Mouse (Mus musculus) T-helper 1 cell (primary cell): ENCODE results near the gene Cuta.

Experiments used
- in situ Hi-C: fragments of 300-600 bp; cut with MboI, MseI; formaldehyde crosslinking; loops from one replicate; pipeline ENCODE4 v1.15.1; 2025; ENCODE audit warnings: high pct_unique_total_duplicates

The Cuta gene

GRCm38 (mm10) chr17:26956309-26956708 is 16.9 kb upstream of the Cuta start:
- in situ Hi-C loops, result no loop called here

- in situ Hi-C loops, result no loop called here
These were observed 14.4 kb upstream of the Cuta start for GRCm38 (mm10) chr17:26953726-26954125.

GRCm38 (mm10) chr17:26953201-26953600 is 13.8 kb upstream of the Cuta start:
- in situ Hi-C loops, result no loop called here

GRCm38 (mm10) chr17:26951952-26952877 is 12.8 kb upstream of the Cuta start:
- in situ Hi-C loops, result no loop called here

- in situ Hi-C loops, result no loop called here
These were observed 12.0 kb upstream of the Cuta start for GRCm38 (mm10) chr17:26951406-26951805.

- in situ Hi-C loops, result no loop called here
These were observed 11.4 kb upstream of the Cuta start for GRCm38 (mm10) chr17:26950560-26951288.

- in situ Hi-C loops, result loop anchor here (10.0 kb wide), 1 partner anchor 1765 kb away; the partner anchor contains the start of genes BC003965 and Unkl
These were observed 10.5 kb upstream of the Cuta start for GRCm38 (mm10) chr17:26949866-26950265.

- in situ Hi-C loops, result loop anchor here (10.0 kb wide), 1 partner anchor 1764 kb away; the partner anchor contains the start of genes BC003965 and Unkl
These were observed 9.7 kb upstream of the Cuta start for GRCm38 (mm10) chr17:26949051-26949577.

- in situ Hi-C loops, result loop anchor here (10.0 kb wide), 1 partner anchor 1764 kb away; the partner anchor contains the start of genes BC003965 and Unkl
These were observed 9.1 kb upstream of the Cuta start for GRCm38 (mm10) chr17:26948316-26949050.

- in situ Hi-C loops, result loop anchor here (10.0 kb wide), 1 partner anchor 1763 kb away; the partner anchor contains the start of genes BC003965 and Unkl
These were observed 8.1 kb upstream of the Cuta start for GRCm38 (mm10) chr17:26947231-26948100.

GRCm38 (mm10) chr17:26946567-26946966 is 7.2 kb upstream of the Cuta start:
- in situ Hi-C loops, result loop anchor here (10.0 kb wide), 1 partner anchor 1762 kb away; the partner anchor contains the start of genes BC003965 and Unkl

GRCm38 (mm10) chr17:26945824-26946495 is 6.6 kb upstream of the Cuta start:
- in situ Hi-C loops, result loop anchor here (10.0 kb wide), 1 partner anchor 1761 kb away; the partner anchor contains the start of genes BC003965 and Unkl

- in situ Hi-C loops, result loop anchor here (10.0 kb wide), 1 partner anchor 1757 kb away; the partner anchor contains the start of genes BC003965 and Unkl
These were observed 2.6 kb upstream of the Cuta start for GRCm38 (mm10) chr17:26941841-26942570.

- in situ Hi-C loops, result loop anchor here (10.0 kb wide), 1 partner anchor 1756 kb away; the partner anchor contains the start of genes BC003965 and Unkl
These were observed 1.8 kb upstream of the Cuta start, which contains the start of gene Syngap1 for GRCm38 (mm10) chr17:26941031-26941789. Gene Syngap1, plus strand, starts transcription at chr17:26941253.

- in situ Hi-C loops, result loop anchor here (10.0 kb wide), 1 partner anchor 1755 kb away; the partner anchor contains the start of genes BC003965 and Unkl
These were observed 568 bp upstream of the Cuta start for GRCm38 (mm10) chr17:26939973-26940300.

- in situ Hi-C loops, result no loop called here
These were observed 638 bp downstream of the Cuta start for GRCm38 (mm10) chr17:26938731-26939130.

GRCm38 (mm10) chr17:26937883-26938695 is 1.3 kb downstream of the Cuta start:
- in situ Hi-C loops, result no loop called here
